Mouse (Mus musculus): Measurements from ENCODE around the gene Mllt1. TPM values are rescaled to one million over a fixed set of nuclear protein-coding genes. Genes with fewer than 3 reads are reported as not detected.

Gene Mllt1
- 10.6 and 11.0 TPM in 2 replicates for total RNA-seq (2015)
- total RNA-seq (2017): 11.2 and 15.1 TPM in 2 replicates

DNA sequence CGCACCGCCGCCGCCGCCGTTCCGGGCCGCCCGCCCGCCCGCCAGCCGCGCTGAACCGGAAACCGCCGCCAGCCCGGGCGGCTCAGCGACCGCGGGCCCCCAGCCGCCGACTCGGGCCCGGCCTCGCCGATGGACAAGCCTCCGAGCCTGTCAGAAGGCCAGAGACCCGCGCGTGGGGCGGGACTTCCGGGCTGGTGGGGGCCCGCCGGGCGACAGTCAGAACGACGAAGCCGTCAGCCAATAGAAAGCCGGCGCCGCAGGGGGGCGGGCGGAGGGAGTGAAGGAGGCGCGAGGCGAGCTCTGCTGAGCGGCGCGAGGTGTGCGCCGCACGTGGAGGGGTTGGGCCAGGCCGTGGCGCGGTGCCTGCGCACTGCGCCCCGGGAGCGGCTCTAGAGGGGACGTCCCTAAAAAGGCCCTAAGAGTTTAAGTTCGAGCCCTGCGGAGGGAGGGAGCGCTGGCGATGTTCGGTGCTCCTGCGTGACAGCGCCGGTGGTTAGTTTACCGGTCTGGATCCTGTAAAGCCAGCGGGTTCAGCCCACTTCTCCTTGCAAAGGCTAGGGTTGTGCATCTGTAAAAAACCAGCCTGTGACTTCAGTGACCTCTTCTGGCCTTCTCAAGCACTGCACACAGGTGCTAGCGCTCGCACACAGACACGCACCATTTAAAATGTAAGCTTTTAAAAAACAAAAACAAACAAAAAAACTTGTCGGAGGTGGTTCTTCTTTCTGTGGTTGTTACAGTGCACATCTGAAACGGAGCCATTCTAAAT lies at the start of gene Mllt1:
Gene Mllt1 (minus strand): TSS at position 53 of the 769 bp plus-strand sequence.
- peak; percentile 97 for ATAC-seq (ENCODE audit: poor library complexity, severe bottlenecking)

GRCm38 (mm10) chr17:56984886-56985285 lies 49.7 kb upstream of the Mllt1 start:
- no peak for ATAC-seq (ENCODE audit: poor library complexity, severe bottlenecking)

- no peak for ATAC-seq (ENCODE audit: poor library complexity, severe bottlenecking)
These were observed 46.8 kb upstream of the Mllt1 start, which contains the start of gene Acer1 for GRCm38 (mm10) chr17:56982013-56982412. Gene Acer1 (minus strand): TSS chr17:56982126.

DNA sequence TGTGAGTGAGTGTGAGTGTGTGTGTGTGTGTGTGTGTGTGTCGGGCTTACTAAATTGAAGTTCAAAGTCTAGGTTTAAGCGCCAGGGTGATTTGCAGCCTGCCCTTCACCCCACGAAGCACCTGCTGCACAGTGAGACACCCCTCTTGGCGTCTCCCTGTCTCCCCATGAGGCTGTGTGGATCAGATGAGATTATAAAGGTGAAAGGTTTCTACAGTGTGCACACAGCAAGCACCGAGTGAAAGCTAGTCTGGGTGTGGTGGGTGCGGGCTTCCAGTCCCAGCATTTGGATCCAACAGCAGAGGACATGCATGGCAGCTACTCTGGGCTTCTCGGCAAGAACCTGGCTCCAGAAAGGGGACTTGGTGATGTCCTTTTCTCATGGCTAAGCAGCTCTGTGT lies 45.8 kb upstream of the Mllt1 start:
- ATAC-seq (ENCODE audit: poor library complexity, severe bottlenecking): no peak

GRCm38 (mm10) chr17:56979524-56979923 lies 44.3 kb upstream of the Mllt1 start:
- no peak for ATAC-seq (ENCODE audit: poor library complexity, severe bottlenecking)

DNA sequence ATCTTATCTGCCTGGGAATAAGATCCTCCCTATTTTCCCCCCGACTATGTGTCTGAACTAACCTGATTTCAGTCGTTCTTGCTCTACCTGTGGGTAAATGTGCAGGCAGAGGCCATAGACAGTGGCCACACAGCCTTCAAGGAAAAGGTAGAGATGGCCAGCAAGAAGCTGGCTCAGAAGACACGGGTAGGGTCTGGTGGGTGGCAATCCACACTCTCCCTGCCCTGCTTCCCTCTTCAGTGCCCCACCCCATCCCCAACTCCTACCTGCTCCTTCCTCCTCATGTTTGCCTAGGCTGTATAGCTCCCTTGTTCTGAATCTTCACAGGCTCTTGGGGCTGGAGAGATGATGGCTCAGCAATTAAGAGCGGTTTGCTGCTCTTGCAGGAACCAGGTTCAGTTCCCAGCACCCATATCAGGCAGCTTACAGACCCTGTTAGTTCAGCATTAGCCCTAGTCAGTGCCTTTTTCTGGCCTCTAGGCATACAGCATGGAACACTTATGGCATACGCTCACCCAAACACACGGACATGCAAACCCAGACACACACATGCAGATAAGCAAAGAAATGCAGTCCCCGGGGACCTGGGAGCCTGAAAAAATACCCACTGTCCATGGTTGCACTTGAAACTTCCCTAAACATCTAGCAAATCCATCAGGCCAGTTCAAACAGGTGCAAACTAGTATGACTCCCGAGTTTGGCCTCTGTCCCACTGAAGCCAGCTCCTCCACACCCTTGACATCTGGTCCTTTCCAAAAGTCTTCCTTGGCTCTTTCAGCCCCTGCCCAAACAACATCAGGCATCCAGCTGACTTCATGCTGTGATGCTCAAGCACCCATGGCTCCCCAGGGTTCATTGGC lies 41.5 kb upstream of the Mllt1 start:
- no peak for ATAC-seq (ENCODE audit: poor library complexity, severe bottlenecking)

DNA sequence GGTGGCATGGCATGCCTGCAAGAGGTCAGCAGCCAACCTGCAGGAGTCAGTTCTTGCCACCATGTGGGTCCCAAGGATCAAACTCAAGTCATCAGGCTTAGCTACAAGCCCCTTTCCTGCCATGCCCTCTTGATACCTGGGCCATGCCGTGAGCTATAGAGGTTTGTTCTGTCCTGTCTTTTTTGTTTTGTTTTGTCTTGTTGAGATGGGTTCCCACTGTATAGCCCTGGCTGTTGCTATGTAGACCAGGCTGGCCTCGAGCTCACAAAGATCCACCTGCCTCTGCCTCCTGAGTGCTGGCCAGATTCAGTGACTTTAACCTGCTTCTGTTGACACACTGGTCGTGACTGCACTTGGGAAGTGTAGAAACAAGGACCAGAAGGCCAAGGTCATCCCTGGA lies 40.2 kb upstream of the Mllt1 start:
- ATAC-seq (ENCODE audit: poor library complexity, severe bottlenecking): no peak

DNA sequence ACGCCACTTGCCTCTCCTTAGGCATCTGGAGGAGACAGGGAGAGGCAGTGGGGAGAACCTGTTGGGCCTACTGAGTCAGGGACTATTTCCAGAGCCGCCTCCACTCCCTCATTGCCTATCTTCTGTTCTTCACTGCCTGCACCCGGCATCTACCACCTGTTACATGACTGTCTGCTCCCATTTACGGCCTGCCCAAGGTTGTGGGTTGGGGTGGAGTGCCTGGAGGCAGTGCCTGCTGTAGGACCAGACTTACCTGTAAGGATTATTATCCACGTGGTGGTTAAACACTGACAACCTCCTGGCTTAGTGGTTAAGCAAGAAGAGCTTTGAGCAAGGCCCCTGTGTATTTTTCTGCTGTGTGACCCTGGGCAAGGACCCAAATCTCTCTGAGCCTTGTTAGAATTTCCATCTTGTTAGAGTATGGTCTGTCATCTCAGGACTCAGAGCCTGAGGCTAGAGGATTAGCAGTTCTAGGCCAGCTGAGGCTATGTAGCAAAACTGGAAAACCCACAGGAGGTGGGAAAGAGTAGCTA lies 39.6 kb upstream of the Mllt1 start:
- ATAC-seq (ENCODE audit: poor library complexity, severe bottlenecking): no peak

GRCm38 (mm10) chr17:56973956-56974707 lies 38.9 kb upstream of the Mllt1 start:
- no peak for ATAC-seq (ENCODE audit: poor library complexity, severe bottlenecking)

DNA sequence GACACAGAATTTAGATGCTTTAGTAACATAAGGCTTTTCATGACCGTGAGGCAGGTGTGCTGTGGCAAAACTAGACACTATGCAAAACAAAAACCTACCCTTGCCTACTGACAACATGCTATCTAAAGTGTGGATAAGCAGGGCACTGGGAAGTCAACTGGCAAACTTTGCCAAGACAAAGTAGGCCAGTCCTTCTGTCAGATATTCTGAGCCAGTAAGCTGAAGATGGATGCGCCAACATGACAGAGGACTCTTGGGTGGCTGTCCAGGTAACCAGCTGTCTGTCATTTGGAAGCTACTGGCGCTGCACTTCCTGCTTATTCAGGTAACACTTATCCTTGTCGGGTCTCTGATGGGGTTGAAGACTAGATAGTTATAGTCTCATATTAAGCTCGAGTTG lies 34.9 kb upstream of the Mllt1 start:
- ATAC-seq (ENCODE audit: poor library complexity, severe bottlenecking): no peak

- ATAC-seq (ENCODE audit: poor library complexity, severe bottlenecking): no peak
These were observed 34.1 kb upstream of the Mllt1 start for GRCm38 (mm10) chr17:56969321-56969720.

GRCm38 (mm10) chr17:56963646-56964045 lies 28.4 kb upstream of the Mllt1 start:
- ATAC-seq (ENCODE audit: poor library complexity, severe bottlenecking): no peak

GRCm38 (mm10) chr17:56962642-56963405 lies 27.6 kb upstream of the Mllt1 start:
- ATAC-seq (ENCODE audit: poor library complexity, severe bottlenecking): no peak

DNA sequence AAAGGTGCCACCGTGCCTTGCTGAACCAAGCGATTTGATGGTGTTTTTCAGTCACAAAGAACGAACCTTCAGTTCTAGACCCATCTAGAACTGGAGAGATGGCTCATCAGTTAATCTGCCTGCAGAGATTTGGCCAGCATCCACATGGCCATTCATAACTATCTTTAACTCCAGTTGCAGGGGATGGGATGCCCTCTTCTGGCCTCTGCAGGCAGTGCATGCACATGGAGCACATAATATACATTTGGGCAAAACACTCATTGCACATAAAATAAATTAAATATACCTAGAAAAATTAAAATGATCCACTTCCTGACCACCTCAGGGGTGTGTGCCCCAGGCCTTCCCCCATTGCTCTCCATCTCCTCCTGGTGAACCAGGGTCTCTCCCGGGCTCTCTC lies 26.7 kb upstream of the Mllt1 start:
- ATAC-seq (ENCODE audit: poor library complexity, severe bottlenecking): no peak

- ATAC-seq (ENCODE audit: poor library complexity, severe bottlenecking): no peak
These were observed 23.5 kb upstream of the Mllt1 start for GRCm38 (mm10) chr17:56958667-56959066.

- peak; percentile 98 for ATAC-seq (ENCODE audit: poor library complexity, severe bottlenecking)
These were observed 22.7 kb upstream of the Mllt1 start for GRCm38 (mm10) chr17:56957763-56958429.

DNA sequence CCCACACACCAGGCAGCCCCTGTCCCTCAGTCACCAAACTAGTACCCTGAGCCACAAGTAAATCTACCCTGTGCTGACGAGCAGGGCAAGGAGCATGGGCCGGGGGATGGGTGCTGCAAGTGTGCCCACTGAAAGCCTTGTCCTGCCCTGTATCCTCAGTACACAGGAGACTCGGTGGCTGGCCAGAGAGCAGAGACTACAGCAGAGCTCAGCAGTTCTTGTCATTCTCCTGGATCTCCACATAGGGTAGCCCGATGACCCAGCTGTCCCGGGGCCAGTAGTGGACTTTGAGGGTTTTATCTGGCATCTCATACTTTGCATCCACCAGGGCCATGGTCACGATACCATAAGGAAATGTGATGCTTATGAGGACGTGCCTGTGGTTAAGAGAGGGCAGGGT lies 19.7 kb upstream of the Mllt1 start:
- ATAC-seq (ENCODE audit: poor library complexity, severe bottlenecking): no peak

DNA sequence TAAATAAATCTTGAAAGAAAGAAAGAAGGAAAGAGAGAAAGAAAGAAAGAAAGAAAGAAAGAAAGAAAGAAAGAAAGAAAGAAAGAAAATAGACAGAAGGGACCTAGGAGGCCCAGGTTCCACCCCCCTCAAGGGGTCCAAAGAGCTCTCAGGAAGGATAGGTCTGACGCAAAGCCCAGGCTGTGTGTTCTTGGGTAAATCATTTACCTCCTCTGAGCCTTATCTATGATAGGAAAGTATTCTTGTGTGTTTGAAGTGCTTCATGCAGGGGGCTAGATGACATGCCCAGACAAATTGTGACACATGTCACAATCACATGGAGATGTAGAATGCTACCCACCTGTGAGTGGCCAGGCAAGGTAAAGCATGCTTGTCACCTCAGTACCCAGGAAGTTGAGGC lies 17.4 kb upstream of the Mllt1 start:
- no peak for ATAC-seq (ENCODE audit: poor library complexity, severe bottlenecking)

DNA sequence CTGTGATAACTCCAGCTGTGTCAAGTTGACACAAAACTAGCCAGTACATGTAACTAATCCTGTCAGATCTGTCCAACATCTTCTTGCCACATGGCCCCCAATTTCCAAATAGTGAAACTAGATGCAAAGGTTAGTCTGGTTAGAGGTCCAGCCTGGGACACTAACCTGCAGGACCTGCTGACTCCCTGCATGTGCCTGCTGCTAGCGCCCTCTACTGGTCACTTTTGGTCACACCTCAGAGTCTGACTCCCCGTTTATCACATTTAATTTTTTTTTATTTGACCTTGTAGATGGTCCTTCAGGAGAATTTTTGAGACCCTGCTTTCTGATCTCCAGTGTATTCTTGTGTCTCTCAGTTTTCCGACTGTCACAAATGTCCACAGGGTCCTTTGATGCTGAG lies 15.7 kb upstream of the Mllt1 start:
- peak; percentile 88 for ATAC-seq (ENCODE audit: poor library complexity, severe bottlenecking)

DNA sequence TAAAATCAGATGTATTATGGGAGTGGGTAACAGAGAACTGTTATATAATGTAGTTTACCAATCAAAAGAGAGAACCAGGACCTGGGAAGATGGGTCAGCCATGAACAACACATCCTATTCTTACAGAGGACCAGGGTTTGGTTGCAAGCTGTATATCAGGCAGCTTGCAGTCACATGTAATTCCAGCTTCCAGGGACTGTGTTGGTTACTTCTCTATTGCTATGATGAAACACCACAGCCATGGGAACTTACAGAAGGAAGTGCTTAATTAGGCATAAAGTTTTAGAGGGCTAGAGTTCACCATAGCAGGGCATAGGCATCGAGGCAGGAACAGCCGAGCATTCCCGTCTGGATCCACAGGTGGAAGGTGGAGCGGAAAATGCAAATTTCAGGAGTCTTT lies 3.5 kb upstream of the Mllt1 start:
- ATAC-seq (ENCODE audit: poor library complexity, severe bottlenecking): peak; percentile 21

Measured in megakaryocyte, adult 5-6 weeks (primary cell).